8 mouse cellular contexts compared by ENCODE assay signal in genomic region chr3:51952728-51953623, GRCm38 (mm10).
A peak's percentile ranks its signal among the peaks of the same experiment; 100 is the strongest.
DNase-seq lines count a peak whose midpoint lies in the region; ATAC-seq and TF ChIP-seq lines count a peak whose summit lies in the region.

No protein-coding gene starts in this region.

- no peaks in the 10 kb centered on the region for H3K36me3 ChIP-seq in embryonic facial prominence, embryonic 11.5 days (replicated peaks; ENCODE audit: control insufficient read depth, insufficient read depth, low read depth, low read length)
- H3K36me3 ChIP-seq in embryonic facial prominence, embryonic 10.5 days (replicated peaks), result no peaks in the 10 kb centered on the region
- no peaks in the 10 kb centered on the region for H3K36me3 ChIP-seq in liver, embryonic 11.5 days (ENCODE audit: control insufficient read depth, insufficient read depth, low read length)
- H3K36me3 ChIP-seq in forebrain, postnatal 0 days (ENCODE audit: insufficient read depth), result no peaks in the 10 kb centered on the region

- no peak overlapping the region for H3K4me3 ChIP-seq in embryonic facial prominence, embryonic 11.5 days (ENCODE audit: low read depth, low read length)
- no peak overlapping the region for H3K4me3 ChIP-seq in embryonic facial prominence, embryonic 10.5 days
- H3K4me3 ChIP-seq in liver, embryonic 11.5 days (ENCODE audit: low read depth, low read length), result no peak overlapping the region
- 0 out of 2 replicates have a peak overlapping the region, but pooled peaks have one; percentile 3 for H3K4me3 ChIP-seq in forebrain, postnatal 0 days (ENCODE audit: low read depth, low read length)

- H3K27me3 ChIP-seq in embryonic facial prominence, embryonic 11.5 days (ENCODE audit: control insufficient read depth, insufficient read depth, low read length), result no peaks in the 10 kb centered on the region
- no peaks in the 10 kb centered on the region for H3K27me3 ChIP-seq in embryonic facial prominence, embryonic 10.5 days (replicated peaks; ENCODE audit: low read depth, poor library complexity, severe bottlenecking)
- H3K27me3 ChIP-seq in liver, embryonic 11.5 days (replicated peaks; ENCODE audit: control insufficient read depth, insufficient read depth, low read length), result no peaks in the 10 kb centered on the region
- H3K27me3 ChIP-seq in forebrain, postnatal 0 days (ENCODE audit: insufficient read depth, low read length), result no peaks in the 10 kb centered on the region

- peak overlapping the region; percentile 15; the same call in 1 of the 2 replicates for H3K4me2 ChIP-seq in embryonic facial prominence, embryonic 11.5 days (ENCODE audit: low read depth, low read length)
- H3K4me2 ChIP-seq in liver, embryonic 11.5 days, result peak overlapping the region; percentile 18
- peak overlapping the region; percentile 24 for H3K4me2 ChIP-seq in forebrain, postnatal 0 days (ENCODE audit: low read depth)

- DNase-seq in embryonic facial prominence, embryonic 11.5 days (ENCODE audit: low spot score), result no peak
- no peak for DNase-seq in embryonic facial prominence, embryonic 10.5 days (ENCODE audit: low spot score)
- no peak for DNase-seq in liver, embryonic 11.5 days (ENCODE audit: low spot score)
- DNase-seq in liver, result no peak
- peak; percentile 20 for DNase-seq in forebrain, postnatal 0 days
- DNase-seq in retina, postnatal 1 day, result peak; percentile 67
- no peak for DNase-seq in urinary bladder, postnatal 14 days (ENCODE audit: low spot score)
- DNase-seq in thymus, postnatal 36 days, result no peak

- no peaks in the 10 kb centered on the region for H3K4me1 ChIP-seq in embryonic facial prominence, embryonic 11.5 days (ENCODE audit: control insufficient read depth, insufficient read depth, low read length)
- peaks cover 22% of the 10 kb centered on the region; the same call in 1 of the 2 replicates for H3K4me1 ChIP-seq in embryonic facial prominence, embryonic 10.5 days
- H3K4me1 ChIP-seq in liver, embryonic 11.5 days (replicated peaks; ENCODE audit: control insufficient read depth, insufficient read depth, low read length), result 0 out of 2 replicates have a peak, but pooled peaks cover 5% of the 10 kb centered on the region
- no peaks in the 10 kb centered on the region for H3K4me1 ChIP-seq in forebrain, postnatal 0 days (ENCODE audit: insufficient read depth)

- no peaks in the 10 kb centered on the region for H3K9me3 ChIP-seq in embryonic facial prominence, embryonic 11.5 days (replicated peaks; ENCODE audit: control insufficient read depth, low read length)
- H3K9me3 ChIP-seq in embryonic facial prominence, embryonic 10.5 days, result no peaks in the 10 kb centered on the region
- H3K9me3 ChIP-seq in liver, embryonic 11.5 days (ENCODE audit: control insufficient read depth, low read length), result no peaks in the 10 kb centered on the region
- no peaks in the 10 kb centered on the region for H3K9me3 ChIP-seq in forebrain, postnatal 0 days (ENCODE audit: low read length)

- WGBS in embryonic facial prominence, embryonic 11.5 days, result 77% methylated on average over 33 of the region's 33 CpGs
- WGBS in embryonic facial prominence, embryonic 10.5 days, result 82% methylated on average over 33 of the region's 33 CpGs
- 59% methylated on average over 33 of the region's 33 CpGs for WGBS in liver, embryonic 11.5 days
- 73% methylated on average over 33 of the region's 33 CpGs for WGBS in forebrain, postnatal 0 days

- no peak overlapping the region for H3K9ac ChIP-seq in embryonic facial prominence, embryonic 11.5 days (replicated peaks; ENCODE audit: low read length)
- no peak overlapping the region for H3K9ac ChIP-seq in liver, embryonic 11.5 days (ENCODE audit: low read depth, low read length)
- no peak overlapping the region for H3K9ac ChIP-seq in forebrain, postnatal 0 days

- TF ChIP-seq CTCF in forebrain, postnatal 0 days (IDR thresholded peaks at IDR 0.05; ENCODE audit: low read depth), result no peak

- no peak overlapping the region for H3K27ac ChIP-seq in embryonic facial prominence, embryonic 11.5 days (replicated peaks; ENCODE audit: low read depth, low read length)
- no peak overlapping the region for H3K27ac ChIP-seq in embryonic facial prominence, embryonic 10.5 days (replicated peaks)
- H3K27ac ChIP-seq in liver, embryonic 11.5 days (ENCODE audit: low read depth, low read length), result no peak overlapping the region
- H3K27ac ChIP-seq in forebrain, postnatal 0 days (ENCODE audit: low read depth, low read length), result no peak overlapping the region

- no peak for ATAC-seq in embryonic facial prominence, embryonic 11.5 days (replicated peaks; ENCODE audit: insufficient number of reproducible peaks, low FRiP score, low TSS enrichment, low read depth)
- no peak for ATAC-seq in liver, embryonic 11.5 days (replicated peaks; ENCODE audit: low FRiP score)
- ATAC-seq in forebrain, postnatal 0 days, result peak; percentile 32; the same call in 1 of the 2 replicates

Comparison
In these comparisons a context has a peak if more than half of its experiments do, and no peak if none do; other contexts are left out.
1. DNase-seq: peak in forebrain, postnatal 0 days (single experiment) and retina, postnatal 1 day (single experiment); none in embryonic facial prominence, embryonic 11.5 days (single experiment), embryonic facial prominence, embryonic 10.5 days (single experiment), liver, embryonic 11.5 days (single experiment), liver (single experiment), urinary bladder, postnatal 14 days (single experiment) and thymus, postnatal 36 days (0 of 2).
2. Peak in every context shown above with its lines, with median percentiles within 50 percentile points of each other: H3K4me2 ChIP-seq.